Comparison of ENCODE assay signal across 21 mouse cellular contexts in genomic region chr9:83582748-83583147, GRCm38 (mm10).
"Had no signal": no experiment of that assay in that cellular context is flagged by ENCODE, and none has a peak within 500 bp of the region (broad histone marks: within the 10 kb centered on the region; RNA-seq: fewer than 3 reads in every experiment).

No protein-coding gene starts in this region.

- H3K4me1 ChIP-seq: intestine, embryonic 15.5 days; midbrain, embryonic 12.5 days; midbrain, embryonic 15.5 days; neural tube, embryonic 12.5 days; neural tube, embryonic 15.5 days had no signal

- H3K27ac ChIP-seq: intestine, embryonic 15.5 days; limb, embryonic 15.5 days; liver, embryonic 14.5 days; midbrain, embryonic 12.5 days; neural tube, embryonic 12.5 days; neural tube, embryonic 15.5 days; stomach, postnatal 0 days had no signal

- H3K27me3 ChIP-seq: intestine, embryonic 15.5 days; midbrain, embryonic 12.5 days; midbrain, embryonic 15.5 days; neural tube, embryonic 12.5 days; neural tube, embryonic 15.5 days had no signal

- DNase-seq: kidney, adult 11 months; kidney, postnatal 10 days; kidney, postnatal 36 days; left cerebral cortex, postnatal 4 days; liver, postnatal 0 days; lung, postnatal 36 days; right cerebral cortex, adult 18-20 months; right cerebral cortex, postnatal 14 days; right cerebral cortex, postnatal 4 days; thymus, adult 2 months; thymus, postnatal 14 days; thymus, postnatal 4 days had no signal

- H3K9me3 ChIP-seq: intestine, embryonic 15.5 days; limb, embryonic 15.5 days; midbrain, embryonic 12.5 days; midbrain, embryonic 15.5 days; neural tube, embryonic 12.5 days had no signal

- H3K36me3 ChIP-seq: intestine, embryonic 15.5 days; limb, embryonic 15.5 days; midbrain, embryonic 12.5 days; midbrain, embryonic 15.5 days; neural tube, embryonic 12.5 days; neural tube, embryonic 15.5 days had no signal

- H3K4me3 ChIP-seq: intestine, embryonic 15.5 days; limb, embryonic 15.5 days; midbrain, embryonic 12.5 days; midbrain, embryonic 15.5 days; neural tube, embryonic 12.5 days; neural tube, embryonic 15.5 days had no signal

- H3K4me2 ChIP-seq: intestine, embryonic 15.5 days; limb, embryonic 15.5 days; liver, embryonic 11.5 days; midbrain, embryonic 12.5 days; midbrain, embryonic 15.5 days; neural tube, embryonic 12.5 days; neural tube, embryonic 15.5 days had no signal

- H3K9ac ChIP-seq: intestine, embryonic 15.5 days; limb, embryonic 15.5 days; liver, embryonic 14.5 days; liver, postnatal 0 days; midbrain, embryonic 12.5 days; midbrain, embryonic 15.5 days; neural tube, embryonic 12.5 days; neural tube, embryonic 15.5 days had no signal

- ATAC-seq: intestine, embryonic 15.5 days; liver, postnatal 0 days had no signal
